Mouse (Mus musculus) liver, embryonic 14.5 days (tissue): ENCODE measurements around the gene Bmpr1b. TPM values are rescaled to one million over a fixed set of nuclear protein-coding genes. Genes with fewer than 3 reads are reported as not detected.
"Not testable (repeated sequence)": the region's sequence is repeated elsewhere in the genome, so short reads cannot be mapped to it uniquely, and the experiment has no call there.

Experiments used
- ATAC-seq: fragments of 200-750 bp; cut with Nextera tagmentation; 2 replicates; pipeline ENCODE4 v1.8.0; 2017; ENCODE audit warnings: moderate number of reproducible peaks, mild to moderate bottlenecking, moderate library complexity; ENCODE audit not compliant: insufficient read depth
- DNase-seq, 3 experiments: peaks; one replicate each; pipeline ENCODE4 v3.0.0-alpha.2; 2012 to 2013; ENCODE audit warnings: low read depth in 3 of 3, low spot score in 3 of 3
- H3K27ac ChIP-seq: fragments of 300-500 bp; sonication (generic); 2 replicates; pipeline ENCODE4 v1.5.1; 2014; ENCODE audit warnings: moderate library complexity, mild to moderate bottlenecking, control low read depth, inconsistent platforms
- H3K27me3 ChIP-seq: fragments of 300-500 bp; sonication (generic); 2 replicates; pipeline ENCODE4 v1.6.1; 2014; ENCODE audit warnings: mild to moderate bottlenecking, low read length, moderate library complexity; ENCODE audit not compliant: control insufficient read depth, insufficient read depth
- H3K36me3 ChIP-seq: fragments of 300-500 bp; sonication (generic); replicated peaks from 2 replicates; pipeline ENCODE4 v1.6.1; 2014; ENCODE audit warnings: low read depth; ENCODE audit not compliant: control insufficient read depth, insufficient read depth
- H3K4me1 ChIP-seq, 2 experiments: fragments of 200-500 bp in 1 of 2; fragments of 300-500 bp in 1 of 2; sonication (generic) in 1 of 2; replicated peaks; 2 replicates each; pipeline ENCODE4 v1.6.1; 2012 to 2014; ENCODE audit warnings: antibody characterized with exemption in 1 of 2, inconsistent platforms in 1 of 2, low read length in 1 of 2; ENCODE audit not compliant: control insufficient read depth in 2 of 2, insufficient read depth in 2 of 2
- H3K4me2 ChIP-seq: fragments of 300-500 bp; sonication (generic); 2 replicates; pipeline ENCODE4 v1.6.1; 2014; ENCODE audit warnings: low read depth, mild to moderate bottlenecking, control low read depth, moderate library complexity
- H3K4me3 ChIP-seq, 2 experiments: fragments of 200-500 bp in 1 of 2; fragments of 300-500 bp in 1 of 2; sonication (generic) in 1 of 2; 2 replicates each; pipeline ENCODE4 v1.5.1; 2012 to 2014; ENCODE audit warnings: low read depth in 2 of 2, low read length in 2 of 2, mild to moderate bottlenecking in 2 of 2, control low read depth in 1 of 2, inconsistent platforms in 1 of 2, moderate library complexity in 1 of 2; ENCODE audit not compliant: insufficient read depth in 1 of 2
- H3K9ac ChIP-seq: fragments of 300-500 bp; sonication (generic); replicated peaks from 2 replicates; pipeline ENCODE4 v1.6.1; 2014; ENCODE audit warnings: mild to moderate bottlenecking, control low read depth, moderate library complexity
- H3K9me3 ChIP-seq: fragments of 300-500 bp; sonication (generic); 2 replicates; pipeline ENCODE4 v1.6.1; 2016; ENCODE audit warnings: low read length, mixed read lengths; ENCODE audit not compliant: control insufficient read depth
- CTCF ChIP-seq: IDR thresholded peaks from 2 replicates; pipeline ENCODE4 v1.5.1; 2016; ENCODE audit warnings: antibody characterized with exemption, low read depth, control low read depth
- EP300 ChIP-seq: IDR thresholded peaks from 2 replicates; pipeline ENCODE4 v1.6.1; 2016; ENCODE audit warnings: antibody characterized with exemption, low read depth
- WGBS: fragments of 180-500 bp; shearing (Covaris S2); extraction: QIAGEN DNeasy Blood & Tissue Kit; methylation state at CpG from one replicate; pipeline ENCODE4 v1.1.7; 2014; ENCODE audit not compliant: insufficient replicate concordance; 5-methylcytosine and 5-hydroxymethylcytosine counted together
- polyA plus RNA-seq, 2 experiments: library from polyadenylated mRNA; depleted of rRNA in 1 of 2; stranded (reverse) in 1 of 2; unstranded in 1 of 2; fragments of >200 nt; fragmentation: Nextera tagmentation in 1 of 2; extraction: Ambion mirVana in 1 of 2; gene quantifications; 2 replicates each; pipeline versions ENCODE4 v1.2.1 to v1.2.3; 2012 to 2014

Gene Bmpr1b
- polyA plus RNA-seq, 2 experiments, result 0.03 to 0.05 TPM

GRCm38 (mm10) chr3:142207488-142207887, 38.3 kb upstream of the Bmpr1b start:
- H3K4me1 ChIP-seq, result no peaks in the 10 kb centered on the region
- WGBS, result 70% methylated on average over 6 of the region's 6 CpGs
- no peak overlapping the region for H3K4me3 ChIP-seq
- no peaks in the 10 kb centered on the region for H3K9me3 ChIP-seq
- H3K27ac ChIP-seq, result no peak overlapping the region
- no peaks in the 10 kb centered on the region for H3K27me3 ChIP-seq
- no peak for ATAC-seq
- no peak overlapping the region for H3K4me2 ChIP-seq
- H3K36me3 ChIP-seq, result no peaks in the 10 kb centered on the region
- no peak overlapping the region for H3K9ac ChIP-seq
- TF ChIP-seq EP300, result no peak
- no peak for TF ChIP-seq CTCF
- DNase-seq, result no peak

- Histone ChIP-seq H3K4me2 (no peak overlapping the region), H3K27ac (no peak overlapping the region), H3K9ac (no peak overlapping the region), H3K4me3 (no peak overlapping the region), H3K4me1 (no peaks in the 10 kb centered on the region), H3K9me3 (no peaks in the 10 kb centered on the region), H3K27me3 (no peaks in the 10 kb centered on the region), H3K36me3 (no peaks in the 10 kb centered on the region)
- no peak for TF ChIP-seq EP300
- TF ChIP-seq CTCF, result no peak
- no peak for DNase-seq
- WGBS, result 63% methylated on average over 3 of the region's 3 CpGs
- ATAC-seq, result no peak
Measured at GRCm38 (mm10) chr3:142206316-142206715, 37.1 kb upstream of the Bmpr1b start.

GRCm38 (mm10) chr3:142196142-142196541, 26.9 kb upstream of the Bmpr1b start:
- TF ChIP-seq CTCF (0 out of 2 replicates have a peak, but pooled peaks have one; percentile 18), EP300 (no peak)

GRCm38 (mm10) chr3:142191627-142192026, 22.4 kb upstream of the Bmpr1b start:
- not testable (repeated sequence) for ATAC-seq, H3K27me3 ChIP-seq, DNase-seq, H3K9me3 ChIP-seq, H3K4me2 ChIP-seq, H3K27ac ChIP-seq, H3K36me3 ChIP-seq, H3K9ac ChIP-seq, H3K4me1 ChIP-seq, H3K4me3 ChIP-seq

More at GRCm38 (mm10) chr3:142196142-142196541, 26.9 kb upstream of the Bmpr1b start:
- 63% methylated on average over 8 of the region's 8 CpGs for WGBS
- Histone ChIP-seq H3K9ac (no peak overlapping the region), H3K4me3 (no peak overlapping the region), H3K36me3 (no peaks in the 10 kb centered on the region), H3K4me1 (no peaks in the 10 kb centered on the region), H3K27me3 (no peaks in the 10 kb centered on the region), H3K9me3 (peaks cover 4% of the 10 kb centered on the region), H3K4me2 (no peak overlapping the region), H3K27ac (no peak overlapping the region)
- no peak for DNase-seq
- ATAC-seq, result no peak

- no peak for ATAC-seq
- no peak for TF ChIP-seq CTCF
- no peak for TF ChIP-seq EP300
Measured at GRCm38 (mm10) chr3:142186551-142186950, 17.3 kb upstream of the Bmpr1b start.

More at GRCm38 (mm10) chr3:142186551-142186950, 17.3 kb upstream of the Bmpr1b start:
- Histone ChIP-seq H3K27me3 (no peaks in the 10 kb centered on the region), H3K4me2 (no peak overlapping the region), H3K4me3 (no peak overlapping the region), H3K36me3 (no peaks in the 10 kb centered on the region), H3K4me1 (no peaks in the 10 kb centered on the region), H3K9me3 (peaks cover 2% of the 10 kb centered on the region), H3K27ac (no peak overlapping the region), H3K9ac (no peak overlapping the region)
- DNase-seq, result no peak
- WGBS, result 50% methylated on average over 3 of the region's 3 CpGs
